Mouse (Mus musculus) limb, embryonic 15.5 days (tissue): ENCODE results near the gene Tanc1. TPM values are rescaled to one million over a fixed set of nuclear protein-coding genes. Genes with fewer than 3 reads are reported as not detected.
A peak's percentile ranks its signal among the peaks of the same experiment; 100 is the strongest.
"Not testable (repeated sequence)": the region's sequence is repeated elsewhere in the genome, so short reads cannot be mapped to it uniquely, and the experiment has no call there.

Experiments used
- ATAC-seq: fragments of 200-750 bp; cut with Nextera tagmentation; 2 replicates; pipeline ENCODE4 v1.8.0; 2017; ENCODE audit warnings: low read depth, moderate TSS enrichment; ENCODE audit not compliant: insufficient number of reproducible peaks, low FRiP score, low TSS enrichment
- H3K27ac ChIP-seq: fragments of 300-500 bp; sonication (generic); 2 replicates; pipeline ENCODE4 v1.5.1; 2015; ENCODE audit warnings: moderate library complexity, mild to moderate bottlenecking, inconsistent platforms
- H3K27me3 ChIP-seq: fragments of 300-500 bp; sonication (generic); 2 replicates; pipeline ENCODE4 v1.6.1; 2015; ENCODE audit warnings: inconsistent platforms
- H3K36me3 ChIP-seq: fragments of 300-500 bp; sonication (generic); 2 replicates; pipeline ENCODE4 v1.6.1; 2015; ENCODE audit warnings: inconsistent platforms
- H3K4me1 ChIP-seq: fragments of 300-500 bp; sonication (generic); 2 replicates; pipeline ENCODE4 v1.6.1; 2015; ENCODE audit warnings: inconsistent platforms
- H3K4me2 ChIP-seq: fragments of 300-500 bp; sonication (generic); 2 replicates; pipeline ENCODE4 v1.6.1; 2015; ENCODE audit warnings: mild to moderate bottlenecking, inconsistent platforms
- H3K4me3 ChIP-seq: fragments of 300-500 bp; sonication (generic); 2 replicates; pipeline ENCODE4 v1.5.1; 2015; ENCODE audit warnings: mild to moderate bottlenecking, inconsistent platforms
- H3K9ac ChIP-seq: fragments of 300-500 bp; sonication (generic); 2 replicates; pipeline ENCODE4 v1.6.1; 2015; ENCODE audit warnings: inconsistent platforms
- H3K9me3 ChIP-seq: fragments of 300-500 bp; sonication (generic); 2 replicates; pipeline ENCODE4 v1.6.1; 2016; ENCODE audit warnings: inconsistent platforms
- WGBS: fragments of 180-500 bp; shearing (Covaris S2); methylation state at CpG from one replicate; pipeline ENCODE4 v1.1.7; 2015; 5-methylcytosine and 5-hydroxymethylcytosine counted together
- polyA plus RNA-seq: library from polyadenylated mRNA; unstranded; fragments of >200 nt; fragmentation: Nextera tagmentation; extraction: Ambion mirVana; gene quantifications from 2 replicates; pipeline ENCODE4 v1.2.1, GENCODE M21; 2015

The Tanc1 gene
- polyA plus RNA-seq = 46.3 and 50.6 TPM in 2 replicates

GRCm38 (mm10) chr2:59611831-59612732 lies at the start of gene Tanc1:
Tanc1 (plus strand) TSS chr2:59612042.
- Histone ChIP-seq H3K27ac (peak within 1 kb of the TSS; percentile 94), H3K9ac (peak within 1 kb of the TSS; percentile 85), H3K27me3 (no peaks in the 10 kb centered on the region), H3K9me3 (no peaks in the 10 kb centered on the region), H3K4me2 (peak within 1 kb of the TSS; percentile 86), H3K36me3 (no peaks in the 10 kb centered on the region), H3K4me3 (peak within 1 kb of the TSS; percentile 93), H3K4me1 (peaks cover 42% of the 10 kb centered on the region)
- under 1% methylated on average over 71 of the region's 99 CpGs for WGBS
- peak; percentile 86 for ATAC-seq

- WGBS = 26% methylated on average over 4 of the region's 4 CpGs
- 0 out of 2 replicates have a peak, but pooled peaks cover 8% of the 10 kb centered on the region for H3K27me3 ChIP-seq
- H3K4me3 ChIP-seq = no peak overlapping the region
- H3K4me2 ChIP-seq = no peak overlapping the region
- H3K36me3 ChIP-seq = no peaks in the 10 kb centered on the region
- peaks cover 15% of the 10 kb centered on the region for H3K4me1 ChIP-seq
- no peak overlapping the region for H3K9ac ChIP-seq
- ATAC-seq = no peak
- no peak overlapping the region for H3K27ac ChIP-seq
- no peaks in the 10 kb centered on the region for H3K9me3 ChIP-seq
These were observed 49.6 kb upstream of the Tanc1 start for GRCm38 (mm10) chr2:59562215-59562614.

- WGBS = 4% methylated on average over 5 of the region's 5 CpGs
- H3K4me2 ChIP-seq = 0 out of 2 replicates have a peak overlapping the region, but pooled peaks have one; percentile 10
- peak; percentile 69; the same call in 1 of the 2 replicates for ATAC-seq
- H3K4me3 ChIP-seq = no peak overlapping the region
- 0 out of 2 replicates have a peak, but pooled peaks cover 5% of the 10 kb centered on the region for H3K27me3 ChIP-seq
- peak overlapping the region; percentile 33; the same call in 1 of the 2 replicates for H3K27ac ChIP-seq
- peaks cover 15% of the 10 kb centered on the region for H3K4me1 ChIP-seq
- no peak overlapping the region for H3K9ac ChIP-seq
- H3K36me3 ChIP-seq = no peaks in the 10 kb centered on the region
- no peaks in the 10 kb centered on the region for H3K9me3 ChIP-seq
These were observed 49.1 kb upstream of the Tanc1 start for GRCm38 (mm10) chr2:59562696-59563095.

- H3K4me2 ChIP-seq, ATAC-seq, H3K9me3 ChIP-seq, H3K27me3 ChIP-seq, H3K36me3 ChIP-seq, H3K27ac ChIP-seq, H3K9ac ChIP-seq, H3K4me3 ChIP-seq: not testable (repeated sequence)
- WGBS = 82% methylated on average over 3 of the region's 10 CpGs
- H3K4me1 ChIP-seq = peaks cover 15% of the 10 kb centered on the region
These were observed 47.7 kb upstream of the Tanc1 start for GRCm38 (mm10) chr2:59564029-59564611.

GRCm38 (mm10) chr2:59564947-59565346 lies 46.9 kb upstream of the Tanc1 start:
- Histone ChIP-seq H3K27ac (no peak overlapping the region), H3K9me3 (no peaks in the 10 kb centered on the region), H3K36me3 (no peaks in the 10 kb centered on the region), H3K9ac (no peak overlapping the region), H3K4me1 (peaks cover 15% of the 10 kb centered on the region), H3K4me3 (no peak overlapping the region), H3K27me3 (no peaks in the 10 kb centered on the region), H3K4me2 (no peak overlapping the region)
- WGBS = 85% methylated on average over 4 of the region's 4 CpGs
- ATAC-seq = no peak

GRCm38 (mm10) chr2:59580939-59581338 lies 30.9 kb upstream of the Tanc1 start:
- H3K4me3 ChIP-seq = no peak overlapping the region
- no peak overlapping the region for H3K4me2 ChIP-seq
- ATAC-seq = no peak
- no peak overlapping the region for H3K27ac ChIP-seq
- no peaks in the 10 kb centered on the region for H3K9me3 ChIP-seq
- 38% methylated on average over 7 of the region's 7 CpGs for WGBS
- no peaks in the 10 kb centered on the region for H3K27me3 ChIP-seq
- H3K9ac ChIP-seq = no peak overlapping the region
- no peaks in the 10 kb centered on the region for H3K4me1 ChIP-seq
- no peaks in the 10 kb centered on the region for H3K36me3 ChIP-seq

GRCm38 (mm10) chr2:59583961-59584360 lies 27.9 kb upstream of the Tanc1 start:
- H3K27me3 ChIP-seq = no peaks in the 10 kb centered on the region
- no peak overlapping the region for H3K27ac ChIP-seq
- H3K4me2 ChIP-seq = no peak overlapping the region
- WGBS = 77% methylated on average over 6 of the region's 6 CpGs
- no peak for ATAC-seq
- H3K9ac ChIP-seq = no peak overlapping the region
- no peak overlapping the region for H3K4me3 ChIP-seq
- no peaks in the 10 kb centered on the region for H3K36me3 ChIP-seq
- no peaks in the 10 kb centered on the region for H3K4me1 ChIP-seq
- no peaks in the 10 kb centered on the region for H3K9me3 ChIP-seq

GRCm38 (mm10) chr2:59587387-59588095 lies 24.3 kb upstream of the Tanc1 start:
- Histone ChIP-seq H3K4me3 (no peak overlapping the region), H3K27ac (no peak overlapping the region), H3K4me1 (no peaks in the 10 kb centered on the region), H3K9me3 (no peaks in the 10 kb centered on the region), H3K36me3 (no peaks in the 10 kb centered on the region), H3K4me2 (no peak overlapping the region), H3K9ac (no peak overlapping the region), H3K27me3 (peaks cover 4% of the 10 kb centered on the region; the same call in 1 of the 2 replicates)
- ATAC-seq = no peak
- WGBS = 60% methylated on average over 10 of the region's 10 CpGs

- Histone ChIP-seq H3K36me3 (no peaks in the 10 kb centered on the region), H3K9ac (no peak overlapping the region), H3K4me1 (no peaks in the 10 kb centered on the region), H3K27me3 (peaks cover 4% of the 10 kb centered on the region; the same call in 1 of the 2 replicates), H3K4me3 (no peak overlapping the region), H3K4me2 (no peak overlapping the region), H3K9me3 (no peaks in the 10 kb centered on the region), H3K27ac (no peak overlapping the region)
- 79% methylated on average over 3 of the region's 3 CpGs for whole genome bisulfite sequencing
- no peak for ATAC-seq
These were observed 23.8 kb upstream of the Tanc1 start for GRCm38 (mm10) chr2:59588096-59588405.

- no peak overlapping the region for H3K4me2 ChIP-seq
- peaks cover 4% of the 10 kb centered on the region; the same call in 1 of the 2 replicates for H3K27me3 ChIP-seq
- H3K9ac ChIP-seq = no peak overlapping the region
- 0 out of 2 replicates have a peak, but pooled peaks cover 1% of the 10 kb centered on the region for H3K4me1 ChIP-seq
- H3K9me3 ChIP-seq = no peaks in the 10 kb centered on the region
- H3K27ac ChIP-seq = no peak overlapping the region
- WGBS = 32% methylated on average over 7 of the region's 7 CpGs
- H3K4me3 ChIP-seq = no peak overlapping the region
- no peaks in the 10 kb centered on the region for H3K36me3 ChIP-seq
- ATAC-seq = no peak
These were observed 18.4 kb upstream of the Tanc1 start for GRCm38 (mm10) chr2:59593341-59593902.

- Histone ChIP-seq H3K4me2 (no peak overlapping the region), H3K27ac (no peak overlapping the region), H3K9me3 (no peaks in the 10 kb centered on the region), H3K4me3 (no peak overlapping the region), H3K4me1 (peaks cover 8% of the 10 kb centered on the region), H3K9ac (no peak overlapping the region), H3K36me3 (no peaks in the 10 kb centered on the region), H3K27me3 (peaks cover 4% of the 10 kb centered on the region; the same call in 1 of the 2 replicates)
- no peak for ATAC-seq
- WGBS = 47% methylated on average over 6 of the region's 6 CpGs
These were observed 17.7 kb upstream of the Tanc1 start for GRCm38 (mm10) chr2:59594095-59594494.
